Mouse (Mus musculus) neural tube, embryonic 13.5 days (tissue): Measurements from ENCODE around the gene Slc18b1. TPM values are rescaled to one million over a fixed set of nuclear protein-coding genes. Genes with fewer than 3 reads are reported as not detected.

ENCODE experiments used
- ATAC-seq: fragments of 200-750 bp; cut with Nextera tagmentation; 2 replicates; pipeline ENCODE4 v1.8.0; 2017; ENCODE audit warnings: low read depth, mild to moderate bottlenecking, moderate TSS enrichment, moderate library complexity
- H3K27ac ChIP-seq: fragments of 300-500 bp; sonication (generic); replicated peaks from 2 replicates; pipeline ENCODE4 v1.5.1; 2015; ENCODE audit warnings: moderate library complexity, mild to moderate bottlenecking, inconsistent platforms
- H3K27me3 ChIP-seq: fragments of 300-500 bp; sonication (generic); 2 replicates; pipeline ENCODE4 v1.6.1; 2015; ENCODE audit warnings: mild to moderate bottlenecking, inconsistent platforms
- H3K36me3 ChIP-seq: fragments of 300-500 bp; sonication (generic); 2 replicates; pipeline ENCODE4 v1.6.1; 2015; ENCODE audit warnings: mild to moderate bottlenecking, inconsistent platforms
- H3K4me1 ChIP-seq: fragments of 300-500 bp; sonication (generic); replicated peaks from 2 replicates; pipeline ENCODE4 v1.6.1; 2015; ENCODE audit warnings: inconsistent platforms
- H3K4me2 ChIP-seq: fragments of 300-500 bp; sonication (generic); 2 replicates; pipeline ENCODE4 v1.6.1; 2015; ENCODE audit warnings: inconsistent platforms, mild to moderate bottlenecking, moderate library complexity
- H3K4me3 ChIP-seq: fragments of 300-500 bp; sonication (generic); 2 replicates; pipeline ENCODE4 v1.5.1; 2015; ENCODE audit warnings: mild to moderate bottlenecking, inconsistent platforms
- H3K9ac ChIP-seq: fragments of 300-500 bp; sonication (generic); 2 replicates; pipeline ENCODE4 v1.6.1; 2015; ENCODE audit warnings: moderate library complexity, mild to moderate bottlenecking, inconsistent platforms
- H3K9me3 ChIP-seq: fragments of 300-500 bp; sonication (generic); 2 replicates; pipeline ENCODE4 v1.6.1; 2016; ENCODE audit warnings: inconsistent platforms
- WGBS: fragments of 180-500 bp; shearing (Covaris S2); methylation state at CpG from one replicate; pipeline ENCODE4 v1.1.7; 2015; 5-methylcytosine and 5-hydroxymethylcytosine counted together
- polyA plus RNA-seq: library from polyadenylated mRNA; unstranded; fragments of >200 nt; fragmentation: Nextera tagmentation; extraction: Ambion mirVana; gene quantifications from 2 replicates; pipeline ENCODE4 v1.2.1, GENCODE M21; 2015

Slc18b1 gene
- polyA plus RNA-seq, 1 experiment from 2014 or later, result 19.4 TPM

DNA sequence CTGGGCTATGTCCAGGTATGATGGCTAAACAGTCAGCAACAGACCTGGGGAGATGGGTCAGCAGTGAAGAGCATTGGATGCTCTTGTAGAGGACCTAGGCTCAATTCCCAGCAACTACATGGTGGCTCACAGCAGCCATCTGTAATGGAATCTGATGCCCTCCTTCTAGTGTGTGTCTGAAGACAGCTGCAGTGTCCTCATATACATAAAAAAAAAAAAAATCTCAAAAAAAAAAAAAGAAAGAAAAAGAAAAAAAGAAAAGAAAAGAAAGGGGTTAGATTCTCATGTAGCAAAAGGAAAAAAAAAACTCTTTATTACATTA lies 15.6 kb downstream of the Slc18b1 start:
- no peak for ATAC-seq
- Histone ChIP-seq H3K4me3 (no peak overlapping the region), H3K9ac (no peak overlapping the region), H3K9me3 (no peaks in the 10 kb centered on the region), H3K4me2 (no peak overlapping the region), H3K4me1 (no peaks in the 10 kb centered on the region; the same call in 1 of the 2 replicates), H3K27ac (no peak overlapping the region), H3K27me3 (no peaks in the 10 kb centered on the region), H3K36me3 (peaks cover 30% of the 10 kb centered on the region)

DNA sequence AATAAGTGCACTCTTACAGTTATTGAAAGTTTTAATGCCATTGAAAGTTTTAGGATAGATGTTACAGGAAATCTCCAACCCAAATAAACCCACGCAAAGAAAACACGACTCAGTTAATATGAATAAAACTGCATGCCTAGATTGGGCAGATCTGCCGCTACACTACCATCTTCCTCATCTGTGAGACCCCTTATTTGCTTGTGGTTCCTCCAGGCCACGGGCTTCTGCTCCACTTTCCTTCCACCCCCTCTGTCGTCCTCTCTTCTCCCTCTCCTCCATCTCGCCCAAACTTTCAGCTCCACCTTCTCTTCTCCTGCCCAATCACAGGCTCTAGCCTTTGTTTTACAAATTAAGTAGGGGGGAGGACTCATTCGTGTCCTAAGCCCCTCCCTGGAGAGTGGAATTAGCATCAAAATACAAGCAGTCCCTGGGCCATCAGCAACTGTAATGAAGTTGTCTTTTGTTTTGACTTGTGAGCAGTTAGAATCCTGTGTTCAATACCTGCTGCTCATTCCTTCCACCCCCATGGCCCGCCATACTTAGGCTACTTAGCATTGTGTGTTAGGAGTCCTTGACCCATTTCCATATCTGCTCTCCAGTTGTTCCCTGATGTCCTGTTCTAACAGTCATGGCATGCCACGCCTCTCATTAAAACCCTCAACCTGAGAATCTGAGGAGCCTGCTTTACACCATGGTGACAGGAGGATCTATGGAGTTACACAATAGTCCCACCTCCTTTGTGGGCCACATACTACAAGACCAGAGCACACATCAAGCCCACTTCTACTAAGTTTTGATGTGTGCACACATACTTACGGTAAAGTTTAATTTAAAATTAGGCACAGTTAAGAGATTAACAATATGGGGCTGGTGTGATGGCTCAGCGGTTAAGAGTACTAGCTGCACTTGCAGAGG lies 16.3 kb downstream of the Slc18b1 start:
- Histone ChIP-seq H3K27ac (no peak overlapping the region), H3K4me1 (no peaks in the 10 kb centered on the region; the same call in 1 of the 2 replicates), H3K9ac (no peak overlapping the region), H3K36me3 (peaks cover 33% of the 10 kb centered on the region), H3K9me3 (no peaks in the 10 kb centered on the region), H3K4me3 (no peak overlapping the region), H3K27me3 (no peaks in the 10 kb centered on the region), H3K4me2 (no peak overlapping the region)
- ATAC-seq, result no peak
- WGBS, result 52% methylated on average over 11 of the region's 11 CpGs

DNA sequence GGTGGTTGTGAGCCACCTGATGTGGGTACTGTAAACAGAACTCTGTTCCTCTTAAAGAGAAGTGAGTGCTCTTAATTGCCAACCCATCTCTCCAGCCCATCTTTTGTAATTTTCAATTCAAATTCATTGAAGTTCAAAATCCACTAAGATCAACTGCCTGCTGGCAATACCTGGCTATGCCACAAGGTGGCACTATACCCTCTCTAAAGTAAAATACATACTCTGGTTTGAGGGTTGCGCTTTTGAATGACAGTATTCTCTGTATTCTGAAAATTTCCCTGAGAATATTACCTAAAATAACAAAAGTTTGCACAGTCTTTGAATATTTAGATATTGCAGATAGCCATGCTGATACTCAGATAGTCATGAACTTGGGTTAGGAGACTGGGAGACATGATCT lies 18.4 kb downstream of the Slc18b1 start:
- 57% methylated on average over 1 of the region's 1 CpGs for WGBS
- no peaks in the 10 kb centered on the region for H3K9me3 ChIP-seq
- H3K36me3 ChIP-seq, result peaks cover 41% of the 10 kb centered on the region
- no peak overlapping the region for H3K27ac ChIP-seq
- no peak overlapping the region for H3K4me2 ChIP-seq
- ATAC-seq, result 0 out of 2 replicates have a peak, but pooled peaks have one; percentile 38
- no peaks in the 10 kb centered on the region for H3K27me3 ChIP-seq
- no peak overlapping the region for H3K4me3 ChIP-seq
- H3K9ac ChIP-seq, result no peak overlapping the region
- no peaks in the 10 kb centered on the region; the same call in 1 of the 2 replicates for H3K4me1 ChIP-seq

DNA sequence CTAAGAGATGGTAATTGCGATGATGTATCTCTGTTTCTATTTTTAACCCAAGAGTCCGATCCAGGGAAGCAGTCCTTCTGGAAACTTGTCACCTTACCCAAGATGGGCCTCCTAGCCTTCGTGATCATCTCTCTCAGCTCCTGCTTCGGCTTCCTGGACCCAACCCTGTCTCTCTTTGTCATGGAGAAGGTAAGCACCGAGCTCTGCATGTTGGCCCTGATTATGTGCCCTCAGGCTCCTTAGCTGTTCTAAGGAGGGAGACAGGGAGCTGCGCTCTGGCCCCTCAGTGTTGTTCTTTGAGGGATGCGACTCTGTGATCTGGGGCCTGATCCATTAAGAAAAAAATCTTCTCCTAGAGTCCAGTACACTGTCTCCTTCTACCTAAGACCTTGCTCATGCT lies 19.5 kb downstream of the Slc18b1 start:
- no peak overlapping the region for H3K4me3 ChIP-seq
- no peak for ATAC-seq
- H3K9ac ChIP-seq, result no peak overlapping the region
- H3K4me1 ChIP-seq, result no peaks in the 10 kb centered on the region; the same call in 1 of the 2 replicates
- no peaks in the 10 kb centered on the region for H3K9me3 ChIP-seq
- H3K27ac ChIP-seq, result no peak overlapping the region
- H3K4me2 ChIP-seq, result no peak overlapping the region
- 90% methylated on average over 7 of the region's 7 CpGs for WGBS
- peaks cover 44% of the 10 kb centered on the region for H3K36me3 ChIP-seq
- no peaks in the 10 kb centered on the region for H3K27me3 ChIP-seq

DNA sequence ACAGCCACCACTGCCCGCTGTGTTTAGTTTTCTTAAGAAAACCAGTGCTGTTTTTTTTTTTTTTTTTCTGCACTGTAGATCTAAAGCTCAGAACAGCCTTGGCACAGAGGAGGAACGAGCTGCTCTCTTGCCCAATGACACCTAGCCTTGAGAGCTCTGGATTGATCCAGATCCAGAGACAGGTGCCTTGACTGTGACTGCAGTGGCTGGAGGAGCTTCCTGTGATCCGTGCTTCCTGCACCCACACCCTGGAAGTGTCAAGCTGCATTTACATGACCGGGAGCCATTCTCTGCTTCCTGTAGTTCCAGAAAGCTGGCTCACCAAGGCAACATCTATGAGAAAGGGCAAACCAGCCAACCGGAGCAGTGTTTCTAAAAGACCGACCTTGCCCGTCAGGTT lies 29.7 kb downstream of the Slc18b1 start:
- no peak for ATAC-seq
- H3K36me3 ChIP-seq, result peaks cover 65% of the 10 kb centered on the region
- no peaks in the 10 kb centered on the region for H3K9me3 ChIP-seq
- no peaks in the 10 kb centered on the region for H3K27me3 ChIP-seq
- no peak overlapping the region for H3K4me3 ChIP-seq
- 92% methylated on average over 7 of the region's 7 CpGs for WGBS
- H3K27ac ChIP-seq, result no peak overlapping the region
- H3K9ac ChIP-seq, result no peak overlapping the region
- no peaks in the 10 kb centered on the region for H3K4me1 ChIP-seq
- H3K4me2 ChIP-seq, result no peak overlapping the region

DNA sequence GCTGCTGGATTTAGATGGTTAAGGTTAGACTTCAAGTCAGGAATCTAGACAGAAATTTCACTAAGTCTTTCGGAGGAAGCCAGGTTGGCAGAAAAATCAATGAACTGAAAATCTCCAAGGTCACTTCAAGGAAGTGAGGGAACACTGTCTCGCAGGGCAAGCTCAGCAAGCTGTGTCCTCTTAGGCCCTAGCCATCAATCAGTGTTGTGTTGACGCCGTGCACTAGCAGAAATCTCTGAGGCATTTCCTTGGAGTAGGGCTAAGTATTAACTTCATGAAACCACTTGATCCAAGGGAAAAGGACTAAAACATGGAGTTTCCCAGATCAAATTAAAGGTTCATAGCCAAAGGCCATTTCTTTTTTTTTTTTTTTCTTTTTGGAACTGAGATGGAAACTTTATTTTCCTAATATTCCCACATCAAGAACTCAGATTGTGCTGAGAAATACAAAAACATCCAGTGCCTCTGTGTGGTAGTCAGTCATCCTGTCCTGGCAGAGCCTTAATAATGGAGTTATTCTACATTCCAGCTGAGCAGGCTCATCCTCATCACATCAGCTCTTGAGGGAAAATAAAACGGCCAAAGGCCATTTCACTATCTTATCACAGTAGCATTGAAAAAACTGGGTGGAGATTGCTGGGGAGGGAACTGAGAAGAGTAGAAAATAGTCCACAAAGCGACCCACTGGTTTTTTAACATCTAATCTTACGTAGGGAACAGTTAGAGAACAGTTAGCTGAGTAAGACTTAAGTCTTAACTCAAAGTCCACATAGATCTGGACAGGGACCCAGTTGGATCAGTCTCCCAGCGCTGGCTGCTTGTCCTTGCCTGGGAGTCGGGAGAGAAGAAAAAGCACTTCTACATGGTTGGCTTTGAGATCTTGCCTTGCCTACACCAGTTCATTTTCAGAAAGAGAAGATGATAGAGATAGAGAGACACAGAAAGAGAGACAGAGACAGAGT lies 39.5 kb downstream of the Slc18b1 start:
- H3K36me3 ChIP-seq, result no peaks in the 10 kb centered on the region
- 81% methylated on average over 9 of the region's 9 CpGs for WGBS
- H3K9me3 ChIP-seq, result no peaks in the 10 kb centered on the region

DNA sequence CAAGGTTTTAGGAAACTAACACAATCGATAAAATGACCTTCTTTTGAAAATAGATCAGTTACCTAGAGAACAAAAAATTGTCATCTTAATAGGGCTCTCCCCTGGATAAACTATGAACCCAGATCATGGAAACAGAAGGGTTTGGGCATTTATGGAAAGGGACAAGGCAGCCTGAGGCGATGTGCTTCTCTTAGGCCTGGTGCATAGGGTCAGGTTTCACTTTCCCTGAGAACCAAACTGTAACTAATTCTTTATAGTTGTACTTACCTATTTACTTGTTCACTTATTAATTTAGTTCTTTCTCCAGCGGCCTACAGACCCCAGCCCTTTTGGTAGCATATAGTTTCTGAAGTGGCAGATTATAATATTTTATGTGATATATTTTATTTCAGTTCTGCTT lies 40.3 kb downstream of the Slc18b1 start:
- Histone ChIP-seq H3K27me3 (no peaks in the 10 kb centered on the region), H3K36me3 (no peaks in the 10 kb centered on the region), H3K4me3 (no peak overlapping the region), H3K4me1 (no peaks in the 10 kb centered on the region), H3K4me2 (no peak overlapping the region), H3K9me3 (no peaks in the 10 kb centered on the region), H3K27ac (no peak overlapping the region), H3K9ac (no peak overlapping the region)
- 77% methylated on average over 3 of the region's 3 CpGs for WGBS
- no peak for ATAC-seq

More for the DNA sequence above, 39.5 kb downstream of the Slc18b1 start:
- H3K27ac ChIP-seq, result no peak overlapping the region
- H3K9ac ChIP-seq, result no peak overlapping the region
- ATAC-seq, result no peak
- H3K27me3 ChIP-seq, result no peaks in the 10 kb centered on the region
- H3K4me1 ChIP-seq, result no peaks in the 10 kb centered on the region
- H3K4me3 ChIP-seq, result no peak overlapping the region
- no peak overlapping the region for H3K4me2 ChIP-seq

DNA sequence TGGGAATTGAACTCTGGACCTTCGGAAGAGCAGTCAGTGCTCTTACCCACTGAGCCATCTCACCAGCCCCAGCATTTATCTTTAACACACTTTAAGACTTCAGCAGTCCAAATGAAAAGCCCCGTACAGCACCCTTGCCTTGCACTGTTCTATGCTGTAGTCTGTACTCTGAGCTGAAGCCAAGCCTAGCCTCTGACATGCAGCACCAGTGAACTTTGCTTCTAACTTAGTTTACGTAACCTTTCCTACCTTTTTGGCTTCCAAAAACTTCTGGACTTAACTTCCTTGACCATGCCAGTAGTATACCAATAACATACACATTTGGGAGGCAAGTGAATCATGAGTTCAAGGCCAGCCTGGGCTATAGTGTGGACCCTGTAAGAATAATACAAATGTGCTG lies 42.1 kb downstream of the Slc18b1 start:
- Histone ChIP-seq H3K4me3 (no peak overlapping the region), H3K9me3 (no peaks in the 10 kb centered on the region), H3K9ac (no peak overlapping the region), H3K27ac (no peak overlapping the region), H3K36me3 (no peaks in the 10 kb centered on the region), H3K4me1 (no peaks in the 10 kb centered on the region), H3K4me2 (no peak overlapping the region), H3K27me3 (no peaks in the 10 kb centered on the region)
- 93% methylated on average over 3 of the region's 3 CpGs for WGBS
- ATAC-seq, result no peak

DNA sequence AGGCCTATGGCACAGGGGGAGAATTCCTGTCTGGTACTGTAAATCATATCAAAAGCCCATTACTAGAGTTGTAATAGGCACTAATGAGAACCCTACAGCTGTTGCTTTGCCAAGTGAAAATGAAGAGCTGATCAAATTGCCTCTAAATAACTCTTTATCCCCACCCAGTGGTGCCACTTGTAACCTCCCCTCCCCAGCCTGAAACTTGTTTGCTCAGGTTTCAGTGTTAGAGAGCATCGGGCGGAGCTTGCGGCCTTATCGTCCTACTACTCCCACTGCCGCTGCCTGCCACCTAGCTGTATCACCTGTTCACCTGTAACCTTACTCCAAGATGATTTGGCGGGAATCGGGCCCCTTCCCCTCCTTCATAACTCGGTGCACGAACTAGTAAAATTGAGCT lies 42.6 kb downstream of the Slc18b1 start:
- H3K4me2 ChIP-seq, result no peak overlapping the region
- H3K9ac ChIP-seq, result no peak overlapping the region
- H3K27me3 ChIP-seq, result no peaks in the 10 kb centered on the region
- ATAC-seq, result no peak
- H3K9me3 ChIP-seq, result no peaks in the 10 kb centered on the region
- no peaks in the 10 kb centered on the region for H3K36me3 ChIP-seq
- H3K4me1 ChIP-seq, result no peaks in the 10 kb centered on the region
- 57% methylated on average over 9 of the region's 9 CpGs for WGBS
- H3K4me3 ChIP-seq, result no peak overlapping the region
- no peak overlapping the region for H3K27ac ChIP-seq

DNA sequence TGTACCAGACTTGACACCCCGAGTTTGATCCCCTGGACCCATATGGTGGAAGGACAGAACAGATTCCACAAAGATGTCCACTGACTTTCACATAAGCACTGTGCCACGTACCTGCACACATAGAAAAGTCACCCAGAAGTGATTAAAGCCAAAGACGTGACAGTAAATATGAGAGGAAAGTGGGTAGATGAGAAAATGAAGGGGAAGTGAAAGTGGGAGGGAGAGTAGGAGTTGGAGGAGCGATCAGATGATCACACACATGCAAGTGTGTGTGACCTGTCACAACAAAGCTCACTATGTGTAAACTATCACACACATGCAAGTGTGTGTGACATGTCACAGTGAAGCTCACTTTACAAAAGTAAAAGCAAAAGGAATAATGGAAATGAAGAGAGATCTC lies 43.7 kb downstream of the Slc18b1 start:
- no peaks in the 10 kb centered on the region for H3K27me3 ChIP-seq
- H3K4me1 ChIP-seq, result no peaks in the 10 kb centered on the region
- no peak overlapping the region for H3K27ac ChIP-seq
- no peaks in the 10 kb centered on the region for H3K9me3 ChIP-seq
- no peak overlapping the region for H3K4me2 ChIP-seq
- 82% methylated on average over 4 of the region's 4 CpGs for WGBS
- no peak overlapping the region for H3K9ac ChIP-seq
- no peak overlapping the region for H3K4me3 ChIP-seq
- H3K36me3 ChIP-seq, result no peaks in the 10 kb centered on the region
- ATAC-seq, result no peak

DNA sequence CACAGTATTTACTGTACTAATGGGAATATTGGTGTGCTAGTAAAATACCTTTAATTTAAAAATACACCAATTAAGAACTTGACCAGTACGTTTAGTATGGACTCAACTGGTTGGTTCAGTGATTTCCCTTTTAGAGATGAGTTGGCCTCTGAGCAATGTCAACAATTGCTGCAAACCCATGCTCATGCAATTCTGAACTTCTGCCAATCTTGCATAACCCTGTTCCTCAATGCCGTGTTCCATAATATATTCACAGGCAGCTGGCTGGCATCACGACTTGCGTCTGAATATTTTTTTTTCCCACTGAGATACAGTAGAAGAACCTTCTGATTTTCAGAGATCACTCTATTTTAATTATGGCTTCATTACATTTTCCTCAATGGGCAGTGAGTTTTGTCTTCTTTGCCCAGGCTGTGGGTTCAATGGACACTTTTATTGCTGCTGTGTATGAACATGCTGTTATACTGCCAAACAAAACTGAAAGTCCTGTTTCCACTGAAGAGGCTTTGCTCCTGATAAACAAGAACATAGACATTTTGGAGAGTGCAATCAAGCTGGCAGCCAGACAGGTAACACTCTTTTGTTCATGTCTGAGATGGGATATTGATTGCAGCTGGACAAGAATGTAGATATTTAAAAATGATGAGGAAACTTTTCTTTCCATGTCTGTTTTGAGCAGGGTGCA lies 54.6 kb downstream of the Slc18b1 start, which contains the start of gene Vnn3:
Gene Vnn3 (plus strand): TSS at position 235 of the 685 bp plus-strand sequence.
- Histone ChIP-seq H3K4me2 (no peak within 1 kb of the TSS), H3K27ac (no peak within 1 kb of the TSS), H3K9me3 (no peaks in the 10 kb centered on the region), H3K9ac (no peak within 1 kb of the TSS), H3K4me1 (no peaks in the 10 kb centered on the region), H3K4me3 (no peak within 1 kb of the TSS), H3K36me3 (no peaks in the 10 kb centered on the region), H3K27me3 (no peaks in the 10 kb centered on the region)
- ATAC-seq, result no peak
- WGBS, result 89% methylated on average over 4 of the region's 4 CpGs

DNA sequence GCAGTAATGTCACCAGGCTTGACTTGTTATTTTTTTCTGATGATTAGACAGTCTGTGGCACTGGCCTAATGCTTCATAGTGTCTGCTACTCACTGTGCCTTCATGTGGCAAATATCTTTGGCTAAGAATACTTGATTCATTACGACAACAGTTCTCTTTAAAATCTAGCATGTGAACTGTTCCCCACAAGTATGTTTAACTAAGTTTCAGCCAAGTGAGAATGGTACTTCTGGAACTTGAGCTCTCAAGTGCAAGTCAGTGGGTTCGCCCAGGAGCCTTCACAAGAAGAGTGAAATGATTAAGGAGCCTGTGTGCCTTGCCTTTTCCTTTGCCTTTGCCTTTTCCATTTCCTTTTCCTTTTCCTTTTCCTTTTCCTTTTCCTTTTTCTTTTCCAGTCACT lies 55.3 kb downstream of the Slc18b1 start:
- Histone ChIP-seq H3K4me2 (no peak overlapping the region), H3K9me3 (no peaks in the 10 kb centered on the region), H3K36me3 (no peaks in the 10 kb centered on the region), H3K27me3 (no peaks in the 10 kb centered on the region), H3K4me3 (no peak overlapping the region), H3K9ac (no peak overlapping the region), H3K27ac (no peak overlapping the region), H3K4me1 (no peaks in the 10 kb centered on the region)
- no peak for ATAC-seq
- 85% methylated on average over 2 of the region's 2 CpGs for WGBS
